Mouse (Mus musculus): Measurements from ENCODE around the gene Actn1.

Actn1 gene

DNA sequence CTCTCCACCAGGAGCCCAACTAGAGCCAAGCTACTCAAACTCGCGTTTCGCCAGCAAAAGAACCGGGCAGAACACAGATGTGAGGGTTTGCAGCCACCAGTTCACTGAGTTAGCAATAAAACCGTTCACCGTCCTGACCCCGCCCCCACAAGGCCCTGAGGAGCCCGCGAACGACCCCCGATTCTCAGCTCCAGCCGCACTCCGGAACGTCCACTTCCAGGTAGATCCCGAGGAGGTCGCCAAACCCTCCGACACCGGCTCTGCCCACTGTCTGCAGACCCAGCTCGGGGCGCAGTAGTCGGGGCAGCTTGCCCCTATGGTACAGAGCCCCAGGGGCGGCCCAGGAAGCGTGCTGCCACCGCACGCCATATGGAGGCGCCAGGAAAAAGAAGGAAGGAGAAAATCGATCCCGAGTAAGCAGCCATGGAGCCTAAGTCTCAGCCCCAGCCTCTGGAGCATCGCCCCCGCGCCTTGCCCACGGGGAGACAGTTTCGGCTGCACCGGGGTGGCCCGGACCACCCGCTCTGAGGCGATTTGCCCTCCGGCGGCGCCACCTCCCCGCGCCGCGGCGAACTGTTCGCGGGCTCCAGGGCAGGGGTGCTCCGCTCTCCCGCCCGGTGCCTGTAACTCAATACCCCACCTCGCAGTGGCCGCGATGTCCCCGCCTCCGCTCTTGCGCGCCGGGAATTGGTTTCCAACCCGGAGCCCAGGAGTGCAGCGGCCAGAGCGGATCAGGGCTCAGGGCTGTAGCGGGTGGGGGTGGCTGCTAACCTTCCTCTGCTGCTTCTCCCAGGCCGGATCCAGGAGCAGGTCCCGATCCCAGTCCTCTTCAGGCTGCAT, 735 bp downstream of the Actn1 start:
- peak; percentile 58 for DNase-seq

DNA sequence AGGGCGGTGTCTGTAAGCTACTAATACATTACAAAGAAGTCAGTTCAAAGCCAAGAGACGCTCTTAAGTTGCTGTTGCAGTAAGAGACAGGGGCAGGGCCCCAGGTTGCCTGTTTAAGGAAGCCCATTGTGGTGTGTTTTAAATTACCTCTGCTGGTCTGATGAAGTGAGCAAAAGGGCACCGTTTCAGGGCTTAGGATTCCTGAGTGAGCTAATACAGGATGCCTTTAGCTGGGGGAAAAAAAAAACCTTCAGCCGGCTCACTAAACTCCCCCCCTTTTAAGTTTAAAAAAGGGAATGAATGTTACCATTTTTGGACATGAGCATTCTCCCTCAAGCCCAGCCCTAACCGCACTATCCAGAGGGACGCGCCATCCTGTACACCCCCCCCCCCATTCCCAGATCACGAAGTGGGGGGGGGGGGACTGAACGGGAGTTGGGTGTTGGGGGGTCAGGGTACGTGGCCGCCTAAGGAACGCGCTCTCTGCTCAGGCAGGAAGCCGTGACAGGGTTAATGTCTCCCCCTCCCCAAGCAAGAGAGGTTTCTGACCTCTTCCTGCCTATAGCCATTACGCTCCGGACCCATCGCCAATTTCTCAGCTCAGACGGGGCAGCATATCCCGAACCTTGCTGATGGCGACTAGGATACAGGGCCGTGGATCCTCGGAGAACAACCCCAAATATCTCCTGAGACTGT, 1.5 kb downstream of the Actn1 start:
- peak; percentile 15 for DNase-seq

DNA sequence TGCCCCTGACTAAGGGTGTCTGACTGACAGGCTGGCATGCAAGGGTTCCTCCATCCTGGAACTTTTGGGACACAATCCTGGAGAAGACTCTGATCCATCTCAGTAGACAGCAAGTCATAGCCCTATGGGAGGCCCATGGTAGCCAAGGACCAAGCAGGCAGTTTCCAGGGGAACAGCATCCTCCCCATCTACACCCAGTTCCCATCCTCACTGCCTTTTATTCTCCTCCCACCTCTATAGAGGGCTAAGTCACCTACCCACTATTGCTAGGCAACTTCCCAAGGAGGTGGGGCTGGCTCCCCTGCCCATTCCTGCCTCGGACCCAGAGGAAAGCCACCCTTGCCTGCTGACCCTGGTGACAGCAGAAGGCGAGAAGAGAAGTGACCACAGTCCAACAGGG, 8.2 kb downstream of the Actn1 start:
- DNase-seq = no peak

DNA sequence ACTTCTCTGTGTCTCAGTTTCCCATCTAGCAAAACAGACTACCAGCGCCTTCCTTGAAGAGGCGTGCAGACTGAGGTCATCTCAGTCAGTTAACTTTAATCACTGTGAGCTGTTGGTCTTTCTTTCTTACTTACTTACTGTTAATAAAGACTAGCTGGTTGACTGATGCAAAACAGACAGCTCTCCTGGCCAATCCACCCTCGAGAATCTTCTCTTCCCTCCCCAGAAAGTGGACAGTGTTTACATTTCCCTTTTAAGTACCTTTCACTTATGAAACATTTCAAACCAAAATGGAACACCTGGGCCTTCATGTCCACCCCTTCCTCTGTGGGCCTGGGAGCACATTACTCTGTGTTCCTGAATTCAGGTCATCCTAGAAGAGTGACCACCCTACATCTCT, 8.6 kb downstream of the Actn1 start:
- no peak for DNase-seq

DNA sequence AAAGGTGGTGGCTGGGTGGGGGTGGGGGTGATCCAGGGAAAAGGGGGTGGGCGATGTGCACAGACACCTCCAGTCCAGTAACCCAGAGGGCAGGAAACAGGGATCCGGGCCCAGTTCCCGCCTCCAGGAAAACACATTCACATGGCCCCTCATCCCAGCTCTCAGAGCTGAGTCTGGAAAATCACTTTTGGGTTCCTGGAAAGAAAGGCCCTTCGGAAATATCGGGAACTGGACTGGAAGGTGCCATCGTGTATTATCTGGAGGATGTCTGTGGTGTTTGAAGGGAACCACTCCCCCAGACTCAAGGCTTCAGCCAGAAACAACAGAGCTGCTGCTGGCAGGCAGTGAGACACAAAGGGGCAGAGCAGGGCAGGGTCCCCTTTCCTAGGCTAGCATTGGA, 10.6 kb downstream of the Actn1 start:
- DNase-seq = no peak

DNA sequence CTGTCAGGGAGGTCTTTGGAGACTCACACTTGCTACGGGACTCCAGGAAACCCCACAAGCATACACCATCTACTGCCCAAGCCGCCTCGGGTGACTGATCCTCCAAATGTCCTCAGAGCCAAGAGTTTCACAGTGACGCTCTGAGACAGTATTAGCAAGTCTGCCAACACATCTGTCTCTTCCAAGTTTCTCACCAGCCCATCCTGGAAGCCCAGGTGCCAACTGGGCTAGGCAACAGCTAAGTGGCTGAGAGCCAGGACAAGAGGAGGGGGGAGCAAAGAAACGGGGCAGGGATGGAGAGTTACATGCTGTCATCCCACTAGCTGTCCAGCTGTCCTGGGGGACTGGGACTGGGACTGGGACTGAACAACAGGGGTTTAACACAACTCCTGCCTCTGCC, 13.1 kb downstream of the Actn1 start:
- DNase-seq = no peak

DNA sequence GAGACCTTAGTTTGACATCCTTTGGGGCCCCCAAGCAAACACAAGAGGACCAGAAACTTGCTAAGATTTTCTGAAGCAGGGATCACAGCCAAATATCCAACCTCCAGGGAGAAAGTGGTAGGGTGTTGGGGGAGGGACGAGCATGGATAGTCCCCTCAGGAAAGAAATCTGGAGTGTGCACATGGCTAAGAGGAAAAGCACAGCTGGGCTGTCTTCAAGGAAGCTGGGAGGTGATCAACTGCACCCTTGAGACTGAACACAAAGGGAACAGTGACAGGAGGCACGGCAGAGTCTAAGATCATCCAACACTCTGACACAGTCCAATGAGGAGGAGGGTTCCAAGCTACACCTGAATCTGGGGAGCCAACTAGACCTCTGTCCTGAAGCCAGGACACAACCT, 13.7 kb downstream of the Actn1 start:
- no peak for DNase-seq

DNA sequence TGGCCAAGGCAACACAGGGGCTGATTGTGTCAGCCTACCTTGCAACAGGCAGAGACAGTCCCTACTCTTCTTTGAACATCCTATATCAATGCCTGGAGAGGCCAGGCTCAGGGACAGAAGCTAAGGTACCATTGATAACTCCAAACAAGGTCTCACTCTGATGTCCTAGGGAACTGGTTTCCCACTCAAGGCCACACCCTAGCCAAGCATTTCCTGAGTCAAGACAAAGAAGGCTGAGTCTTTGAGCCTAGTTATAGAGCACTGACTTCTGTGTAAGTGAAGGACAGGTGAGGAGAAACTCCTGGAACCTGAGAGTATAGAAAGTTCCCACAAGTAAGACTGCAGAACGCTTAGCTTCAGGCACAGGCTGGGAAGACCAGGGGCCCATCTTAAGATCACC, 15.4 kb downstream of the Actn1 start:
- DNase-seq = no peak

DNA sequence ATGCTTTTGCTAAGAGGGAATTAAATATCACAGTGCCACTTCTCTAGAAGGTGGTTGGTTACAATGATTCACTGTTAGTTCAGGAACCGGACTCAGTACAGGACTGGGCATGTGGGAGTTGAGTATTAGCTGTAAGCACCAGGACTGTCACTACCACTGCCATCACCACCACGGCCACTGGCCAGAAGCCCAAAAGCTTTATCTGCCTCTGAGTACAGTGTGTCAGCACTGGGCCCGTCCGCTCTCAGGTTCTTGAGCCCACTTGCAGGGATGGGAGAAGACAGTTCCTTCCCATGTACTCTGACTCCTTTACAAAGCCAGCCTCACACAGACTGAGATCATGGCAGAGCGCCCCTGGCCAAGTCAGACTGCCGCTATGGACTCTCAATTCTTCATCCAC, 16.0 kb downstream of the Actn1 start:
- DNase-seq = no peak

DNA sequence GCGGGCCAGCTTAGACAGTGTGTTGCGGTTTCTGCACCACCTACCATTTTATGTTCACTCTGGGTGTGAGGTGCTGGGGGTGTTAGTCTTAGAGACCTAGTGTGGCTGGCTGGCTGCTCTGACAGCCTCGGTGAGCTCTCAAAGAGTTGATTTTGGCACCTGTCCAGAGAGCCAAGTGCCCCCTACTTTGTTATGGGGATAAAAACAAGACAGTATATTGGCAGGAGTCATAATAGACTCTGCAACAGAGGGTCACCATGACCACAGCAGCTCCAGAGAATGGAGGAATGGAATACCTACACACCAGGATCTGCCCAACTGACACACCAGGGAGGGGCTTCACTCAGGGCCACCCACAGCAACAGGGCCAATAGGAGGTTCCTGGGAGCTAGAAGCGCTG, 16.8 kb downstream of the Actn1 start:
- DNase-seq = no peak

DNA sequence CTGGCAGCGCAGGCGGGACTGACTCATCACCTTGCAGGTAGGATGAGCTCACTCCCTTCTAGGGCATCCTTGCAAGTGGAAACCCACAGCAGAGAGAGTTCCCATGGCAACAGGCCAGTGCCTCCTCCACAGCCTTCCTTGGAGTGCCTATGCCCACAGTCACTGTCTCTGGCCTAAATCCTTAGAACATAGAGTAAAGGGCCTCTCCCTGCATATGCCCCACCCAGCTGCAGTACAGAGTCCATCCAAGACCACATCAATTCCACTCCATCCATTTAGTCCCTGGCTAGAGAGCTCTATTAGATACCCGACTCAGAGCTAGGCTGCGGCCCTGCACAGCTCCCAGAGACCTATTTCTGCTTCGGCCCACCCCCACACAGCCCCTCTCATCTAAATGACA, 20.7 kb downstream of the Actn1 start:
- DNase-seq = no peak

DNA sequence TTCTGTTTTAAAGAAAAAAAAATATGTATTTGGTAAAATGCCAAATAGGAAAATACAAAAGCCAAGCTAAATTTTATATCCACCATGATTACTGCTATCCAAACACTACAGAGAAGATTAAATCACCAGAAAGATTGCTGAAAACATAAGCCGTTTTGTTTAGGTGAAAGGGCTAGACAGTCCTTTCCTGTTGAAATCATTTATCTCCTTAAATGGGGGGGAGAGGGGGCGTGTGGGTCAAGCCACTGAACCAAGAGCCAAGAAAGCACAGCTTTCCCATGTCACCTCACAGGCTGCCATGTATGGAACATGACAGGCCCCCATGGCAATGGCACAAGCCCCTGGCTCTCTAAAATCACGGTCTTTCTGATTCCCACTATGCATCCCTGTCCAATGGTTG, 21.6 kb downstream of the Actn1 start:
- DNase-seq = no peak

DNA sequence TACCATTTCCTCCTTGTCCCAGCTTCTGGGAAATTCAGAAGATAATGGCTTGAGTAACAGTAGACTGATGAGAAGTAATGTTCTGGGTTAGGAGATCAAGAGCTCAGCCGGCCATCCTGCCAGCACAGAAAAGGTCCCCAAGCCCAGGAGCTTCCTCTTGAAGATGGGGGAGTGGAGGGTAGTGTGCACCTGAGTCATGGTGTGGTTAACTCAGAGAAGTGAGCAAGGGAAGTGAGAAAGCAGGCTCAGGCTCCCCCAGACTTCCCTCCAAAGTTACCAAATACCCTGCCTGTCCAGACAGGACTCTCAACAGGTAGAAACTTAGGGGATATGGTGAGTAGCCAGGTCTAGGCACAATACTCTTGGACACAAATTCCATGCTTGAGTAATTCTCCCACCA, 24.9 kb downstream of the Actn1 start:
- DNase-seq = no peak

DNA sequence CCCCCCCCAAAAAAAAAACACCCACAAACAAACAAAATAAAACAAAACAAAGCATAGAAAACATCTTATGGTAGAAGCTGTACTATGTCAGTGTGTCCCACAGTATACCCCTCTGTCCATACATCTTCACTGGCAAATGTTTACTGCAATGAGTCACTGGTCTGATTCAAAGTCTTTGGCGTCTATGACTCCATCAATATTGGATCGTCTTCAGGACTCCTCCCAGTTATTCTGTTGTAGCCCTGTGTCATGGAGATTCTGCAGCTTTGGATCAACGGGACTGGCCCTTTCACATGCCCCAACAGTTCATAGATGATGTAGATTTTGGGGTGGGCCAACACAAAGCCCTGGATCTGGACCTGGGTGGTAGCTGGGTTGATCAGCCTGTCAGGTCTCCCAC, 25.9 kb downstream of the Actn1 start:
- no peak for DNase-seq

DNA sequence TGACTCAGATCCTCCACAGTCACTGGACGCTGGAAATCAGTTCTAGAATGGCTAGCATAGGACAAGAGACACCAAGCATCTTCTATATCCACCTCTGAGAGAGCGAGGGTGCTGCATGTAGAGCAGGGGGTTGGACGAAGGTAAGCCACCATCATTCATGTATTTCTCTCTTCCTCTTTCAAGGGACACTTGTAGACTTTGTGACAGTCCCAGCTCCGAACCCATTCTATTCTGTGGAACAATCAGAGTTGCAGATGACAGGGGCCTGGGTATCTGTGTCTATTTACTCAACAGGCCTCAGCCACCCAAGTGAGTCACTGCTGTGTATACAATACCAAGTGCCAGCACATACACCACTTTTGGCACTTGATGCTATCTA, 27.3 kb downstream of the Actn1 start:
- no peak for DNase-seq

DNA sequence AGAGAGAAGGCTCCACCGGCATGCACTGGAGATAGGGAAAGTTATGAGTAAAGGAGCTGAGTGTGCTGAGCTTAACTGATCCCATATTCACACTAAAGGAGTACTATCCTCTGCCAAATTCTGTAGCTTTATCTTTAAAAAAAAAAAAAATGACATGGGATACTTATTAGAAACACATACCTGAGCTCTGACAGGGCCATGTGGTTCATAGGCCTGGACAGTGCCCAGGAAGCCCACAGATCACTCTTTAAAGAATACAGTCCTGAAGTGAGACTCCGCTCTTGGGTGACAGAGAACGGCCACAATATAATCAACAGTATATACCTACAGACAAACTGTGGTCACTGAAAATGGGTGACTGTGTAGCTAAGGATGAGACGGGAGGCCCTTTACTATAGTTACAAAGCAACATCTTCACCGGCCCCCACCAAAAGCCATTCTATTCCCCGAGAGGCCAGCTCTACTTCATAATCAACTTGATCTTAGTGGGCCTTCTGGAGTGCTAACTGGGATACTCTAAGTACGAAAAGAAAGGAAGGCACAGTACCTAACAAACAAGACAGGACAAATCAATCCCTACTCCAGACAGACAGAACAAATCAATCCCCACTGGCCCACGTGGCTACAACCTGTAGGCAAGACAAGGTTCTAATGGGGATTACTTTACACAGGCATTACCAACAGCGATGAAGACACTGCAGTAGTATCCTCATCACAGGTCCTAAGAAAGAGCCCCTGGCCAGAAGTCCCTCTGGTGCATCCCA, 27.9 kb downstream of the Actn1 start:
- DNase-seq = no peak

DNA sequence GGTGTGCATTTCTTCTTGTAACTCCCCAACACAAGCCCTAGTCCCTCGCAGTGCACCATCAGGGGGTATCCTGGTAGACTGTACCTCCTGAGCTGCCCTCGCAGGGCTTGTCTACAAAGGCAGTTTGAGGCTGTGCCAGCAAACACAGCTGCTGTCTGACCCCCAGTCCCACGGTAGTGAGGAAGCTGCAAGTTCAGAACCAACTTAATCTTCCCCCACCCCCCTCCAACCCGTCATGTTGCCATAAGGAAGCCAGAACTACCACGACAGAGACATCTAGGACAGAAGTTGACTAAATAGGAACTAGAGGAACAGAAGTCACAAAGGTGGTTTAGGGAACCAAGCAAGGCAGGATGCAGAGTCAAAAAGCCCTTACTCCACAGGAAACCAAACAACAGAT, 28.9 kb downstream of the Actn1 start:
- DNase-seq = no peak

DNA sequence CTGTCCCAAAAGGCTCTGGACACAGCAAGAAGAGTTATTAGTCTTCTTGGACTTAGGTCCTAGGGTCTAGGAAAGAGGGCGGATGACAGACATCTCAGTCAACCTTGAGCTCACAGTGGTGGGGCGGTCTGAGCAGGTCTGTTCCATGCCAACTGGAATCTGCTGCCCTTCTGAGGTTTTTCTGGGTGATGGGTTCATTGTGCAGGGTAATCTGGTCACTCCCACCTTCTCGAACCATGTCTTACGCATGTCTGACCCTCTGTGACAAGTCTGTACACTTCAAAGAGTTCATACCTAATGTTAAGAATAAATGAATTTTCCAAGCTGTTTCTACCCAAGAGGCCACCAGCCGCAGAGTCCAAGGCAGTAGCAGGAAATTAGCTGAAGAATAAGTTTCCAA, 29.3 kb downstream of the Actn1 start:
- no peak for DNase-seq

DNA sequence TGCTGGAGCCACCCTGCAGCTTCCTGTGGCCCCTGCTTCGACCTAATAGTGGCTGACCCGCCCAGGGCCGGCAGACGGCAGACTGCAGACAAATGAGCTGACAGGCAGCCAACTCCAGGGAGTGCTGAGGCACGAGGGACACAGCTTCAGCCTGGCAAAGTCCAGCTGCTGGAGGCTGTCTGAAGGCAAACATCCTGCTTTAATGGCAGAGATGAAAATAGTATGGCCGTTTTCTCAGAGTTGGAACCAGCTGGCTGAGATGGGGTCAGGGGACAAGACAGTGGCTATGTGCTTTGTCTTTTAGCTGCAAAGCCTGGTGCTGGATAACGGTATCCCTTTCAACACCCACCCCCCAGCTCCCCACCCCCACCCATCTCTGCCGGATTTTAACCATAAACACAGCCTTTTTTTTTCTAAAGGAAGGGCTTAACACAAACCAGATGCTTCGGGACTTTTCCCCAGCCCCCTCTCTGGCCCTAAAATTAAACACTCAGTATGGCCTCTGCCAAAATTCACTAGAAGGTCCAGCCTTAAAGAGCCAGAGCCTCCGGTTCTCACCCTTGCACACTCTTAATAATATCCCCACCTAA, 30.0 kb downstream of the Actn1 start:
- peak; percentile 36 for DNase-seq

DNA sequence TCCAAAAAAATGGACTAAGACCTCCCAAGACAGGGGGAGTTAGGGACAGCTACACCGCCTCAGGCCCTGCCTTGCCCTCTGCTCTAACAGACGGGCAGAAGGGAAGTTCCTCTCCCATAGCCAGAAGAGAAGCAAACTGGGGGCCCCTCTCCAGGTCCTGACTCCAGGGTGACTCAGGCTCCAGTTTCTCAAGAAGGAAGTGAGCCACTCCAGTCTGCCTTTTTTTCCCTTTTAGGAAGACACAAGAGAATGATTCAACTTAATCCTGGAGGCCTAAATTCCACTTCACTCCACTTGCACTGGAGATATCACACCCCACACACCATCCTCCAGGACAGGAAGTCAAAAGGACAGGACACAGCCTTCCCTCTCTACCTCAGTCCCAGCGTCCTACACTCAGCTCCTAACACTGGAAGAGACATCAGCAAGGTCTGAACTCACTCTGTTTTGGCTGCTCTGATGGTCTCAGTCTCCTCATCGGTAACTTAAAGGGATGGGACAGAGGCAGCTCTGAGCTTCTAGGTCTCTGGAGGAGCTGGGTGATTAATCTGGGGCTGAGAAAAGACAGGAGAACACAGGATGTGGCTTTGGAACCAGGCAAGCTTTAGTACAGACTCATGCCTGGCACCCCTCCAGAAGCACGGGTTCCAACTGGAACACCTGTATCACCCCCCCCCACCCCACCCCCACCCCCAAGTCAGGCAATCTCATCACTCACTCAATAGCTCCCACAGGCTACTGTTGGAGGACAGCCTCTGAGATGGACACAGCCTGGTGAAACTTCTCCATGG, 31.0 kb downstream of the Actn1 start:
- no peak for DNase-seq

DNA sequence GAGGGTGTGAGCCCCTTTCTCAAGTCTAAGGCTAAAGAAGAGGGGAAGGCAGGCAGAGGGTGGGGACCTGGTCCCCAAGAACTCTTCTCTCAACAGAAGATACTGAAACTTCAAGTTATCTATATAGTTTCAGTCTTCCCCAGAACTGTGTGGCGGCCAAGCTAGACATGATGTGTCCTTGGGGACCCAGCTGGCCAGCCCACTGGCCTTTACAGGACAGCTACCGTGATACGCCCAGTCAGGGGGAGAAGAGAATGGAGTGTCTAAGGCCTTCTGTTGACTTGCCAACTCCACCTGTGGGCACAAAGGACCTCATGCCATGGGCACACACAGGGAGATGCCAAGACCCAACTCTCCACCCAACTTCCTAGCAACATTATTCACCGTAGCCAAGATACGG, 31.8 kb downstream of the Actn1 start:
- DNase-seq = no peak

DNA sequence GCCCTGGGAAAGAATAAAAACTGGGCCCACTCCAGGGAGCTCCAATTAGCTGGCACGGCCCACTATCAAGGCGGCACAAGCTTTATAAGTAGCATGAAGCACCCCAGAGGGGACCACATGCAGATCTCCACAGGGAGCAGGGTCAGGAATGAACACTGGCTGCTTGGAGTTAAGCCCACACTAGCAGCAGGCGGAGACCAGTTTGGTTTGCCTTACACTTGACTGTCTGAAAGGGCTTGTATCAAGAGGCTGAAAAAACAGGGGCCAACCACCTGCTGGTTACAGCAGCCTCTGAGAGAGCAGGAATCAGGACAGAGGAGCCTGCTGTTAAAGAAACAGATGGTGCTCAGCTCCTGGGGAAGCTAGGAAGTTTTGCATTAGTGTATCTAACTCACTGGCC, 32.3 kb downstream of the Actn1 start:
- DNase-seq = peak; percentile 40

DNA sequence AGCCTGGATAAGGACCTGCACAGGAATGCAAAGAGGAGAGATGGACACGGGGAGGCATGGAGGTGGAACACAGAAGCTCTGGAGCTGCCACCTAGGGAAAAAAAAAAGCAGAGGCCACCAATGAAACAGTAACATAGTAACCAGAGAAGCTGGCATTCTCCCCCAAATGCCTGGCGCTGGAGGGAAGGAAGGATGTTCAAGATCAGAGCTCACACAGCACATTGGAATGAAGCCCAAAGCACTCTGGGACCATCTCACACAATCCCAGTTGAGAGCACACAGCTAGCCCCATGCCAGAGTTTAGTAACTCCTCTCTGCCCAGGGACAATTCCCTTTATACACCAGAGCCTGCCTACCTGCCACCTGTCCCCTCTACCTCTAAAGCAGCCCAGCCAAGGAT, 34.1 kb downstream of the Actn1 start:
- no peak for DNase-seq
